Mouse (Mus musculus) lung, postnatal 10 days (tissue): ENCODE data around the gene Mapkapk2.

Experiments used
- DNase-seq: peaks from one replicate; pipeline ENCODE4 v3.0.0; 2021

Gene Mapkapk2

DNA sequence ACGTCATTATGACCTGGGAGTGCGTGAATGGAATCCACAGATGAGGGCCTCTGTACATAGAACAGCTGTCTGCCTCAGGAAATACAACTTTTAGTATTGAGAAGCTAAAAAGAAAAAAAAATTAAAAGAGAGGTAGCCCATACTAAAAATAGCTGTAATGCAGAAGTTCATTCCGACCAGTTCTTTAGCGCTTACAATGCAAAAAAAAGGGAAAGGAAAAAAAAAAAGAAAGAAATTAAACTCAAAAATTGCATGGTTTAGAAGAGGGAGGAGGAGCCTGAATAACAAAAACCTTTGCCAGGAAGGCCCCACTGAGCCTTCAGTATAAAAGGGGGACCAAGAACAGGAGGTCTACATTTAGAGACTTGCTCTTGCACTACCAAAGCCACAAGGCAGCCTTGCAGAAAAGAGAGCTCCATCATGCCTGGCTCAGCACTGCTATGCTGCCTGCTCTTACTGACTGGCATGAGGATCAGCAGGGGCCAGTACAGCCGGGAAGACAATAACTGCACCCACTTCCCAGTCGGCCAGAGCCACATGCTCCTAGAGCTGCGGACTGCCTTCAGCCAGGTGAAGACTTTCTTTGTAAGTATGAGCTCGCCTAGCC lies 78.0 kb downstream of the Mapkapk2 start, which contains the start of gene Il10:
Gene Il10 (plus strand): TSS at position 354 of the 607 bp plus-strand sequence.
- DNase-seq = no peak

GRCm38 (mm10) chr1:131015879-131016278 lies 81.7 kb downstream of the Mapkapk2 start:
- no peak for DNase-seq

DNA sequence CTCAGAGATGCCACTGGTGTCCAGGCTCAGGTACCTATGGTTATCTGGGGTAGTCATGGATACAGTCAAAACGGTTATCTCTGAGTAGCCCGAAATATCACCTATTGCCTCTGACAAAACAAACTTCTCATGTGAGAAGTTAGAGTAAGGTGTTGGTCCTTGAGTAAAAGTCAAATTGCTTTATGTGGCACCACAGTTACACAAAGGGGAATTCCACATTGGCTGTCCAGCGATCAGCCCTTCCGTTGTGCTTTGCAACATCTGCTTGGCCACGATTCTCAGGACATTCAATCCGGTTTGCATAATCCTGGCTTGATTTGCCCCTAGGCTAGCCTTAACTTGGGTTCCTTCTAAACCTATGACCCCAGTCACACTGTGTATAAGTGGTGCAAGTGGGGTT lies 82.3 kb downstream of the Mapkapk2 start:
- DNase-seq = no peak

DNA sequence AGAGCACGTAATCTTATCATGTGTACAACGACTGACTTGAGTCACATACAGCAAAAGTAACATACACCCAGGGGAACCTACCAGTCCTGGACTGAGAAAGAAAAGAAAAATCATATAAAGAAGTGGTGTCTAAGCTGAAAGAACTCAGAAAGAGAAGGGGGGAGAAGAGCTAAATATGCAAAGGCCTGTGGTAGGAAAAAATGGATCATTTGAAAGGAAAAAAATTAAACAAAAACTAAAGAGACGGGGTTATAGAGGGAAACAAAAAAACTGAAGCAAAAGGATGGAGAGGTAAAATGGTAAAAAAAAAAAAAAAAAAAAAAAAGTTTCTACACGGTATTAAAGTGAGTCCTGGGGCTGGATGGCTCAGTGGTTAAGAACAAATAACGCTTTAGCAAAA lies 83.7 kb downstream of the Mapkapk2 start:
- no peak for DNase-seq

DNA sequence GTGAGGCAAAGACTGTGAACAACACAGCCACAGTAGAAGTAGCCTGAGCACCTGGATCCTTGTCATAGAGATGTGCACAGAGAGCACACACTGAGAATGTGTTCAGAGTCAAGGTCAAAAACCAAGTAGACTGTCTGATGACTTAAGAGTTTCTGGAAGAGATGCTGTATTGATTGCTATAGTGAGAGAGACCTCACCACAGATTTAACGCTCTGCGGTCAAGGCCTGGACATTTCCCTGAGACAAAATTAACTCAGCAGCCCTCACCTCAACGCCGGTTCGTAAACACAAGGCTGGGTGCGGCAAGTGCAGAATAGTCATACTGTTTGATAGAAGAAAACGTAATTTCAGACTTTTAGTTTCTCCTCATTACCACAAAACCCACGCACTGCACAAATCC lies 85.1 kb downstream of the Mapkapk2 start:
- DNase-seq = no peak

GRCm38 (mm10) chr1:131010201-131011153 lies 87.1 kb downstream of the Mapkapk2 start:
- DNase-seq = no peak

GRCm38 (mm10) chr1:131006069-131006468 lies 91.6 kb downstream of the Mapkapk2 start:
- DNase-seq = no peak
